Comparison of ENCODE assay signal across 9 mouse cellular contexts in the genomic region with DNA sequence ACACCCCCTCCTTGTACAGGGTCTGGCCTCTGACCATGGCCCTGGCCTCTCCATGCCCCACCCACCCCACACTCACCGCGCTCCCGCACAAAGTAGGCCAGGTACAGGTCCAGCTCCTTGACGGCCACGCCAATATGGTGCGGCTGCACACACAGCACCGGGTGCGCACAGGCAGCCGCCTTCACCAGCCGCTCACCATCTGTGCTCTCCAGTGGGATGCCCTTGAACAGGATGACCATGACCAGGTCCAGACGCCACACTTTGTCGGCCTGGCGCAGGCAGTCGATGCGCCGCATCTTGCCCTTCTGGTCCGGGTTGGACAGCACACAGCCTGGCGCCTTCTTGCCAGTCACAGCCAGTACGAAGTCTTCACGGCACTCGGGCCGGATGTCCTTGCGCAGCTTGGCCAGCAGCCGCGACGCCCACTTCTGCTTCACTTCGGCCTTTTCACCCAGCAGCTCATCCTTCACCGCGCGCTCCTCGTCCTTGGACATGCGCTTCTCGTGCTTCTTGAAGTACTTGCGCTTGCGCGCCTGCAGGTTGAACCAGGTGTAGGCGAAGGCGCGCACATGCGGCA. TPM values are rescaled to one million over a fixed set of nuclear protein-coding genes. Genes with fewer than 3 reads are reported as not detected.
DNase-seq lines count a peak whose midpoint lies in the region; ATAC-seq and TF ChIP-seq lines count a peak whose summit lies in the region.
"Had no signal": no experiment of that assay in that cellular context is flagged by ENCODE, and none has a peak within 500 bp of the region (broad histone marks: within the 10 kb centered on the region; RNA-seq: fewer than 3 reads in every experiment).

No protein-coding gene starts in this region.

- no peak for ATAC-seq in hindbrain, embryonic 13.5 days (ENCODE audit: low FRiP score)
- no peak for ATAC-seq in stomach, postnatal 0 days (ENCODE audit: low FRiP score, low TSS enrichment)

- no peak overlapping the region for H3K9ac ChIP-seq in hindbrain, embryonic 13.5 days
- no peak overlapping the region for H3K9ac ChIP-seq in stomach, postnatal 0 days (ENCODE audit: low read length)
- H3K9ac ChIP-seq: liver, embryonic 13.5 days had no signal

- peaks cover 88% of the 10 kb centered on the region for H3K27me3 ChIP-seq in hindbrain, embryonic 10.5 days (ENCODE audit: insufficient read depth, poor library complexity, severe bottlenecking)
- H3K27me3 ChIP-seq in hindbrain, embryonic 13.5 days: peaks cover 32% of the 10 kb centered on the region
- no peaks in the 10 kb centered on the region for H3K27me3 ChIP-seq in stomach, postnatal 0 days (ENCODE audit: control insufficient read depth, insufficient read depth, low read length)

- peaks cover 66% of the 10 kb centered on the region for H3K4me1 ChIP-seq in hindbrain, embryonic 10.5 days (replicated peaks)
- H3K4me1 ChIP-seq in hindbrain, embryonic 13.5 days (replicated peaks): peaks cover 54% of the 10 kb centered on the region
- H3K4me1 ChIP-seq in stomach, postnatal 0 days (replicated peaks; ENCODE audit: control insufficient read depth, insufficient read depth): peaks cover 12% of the 10 kb centered on the region

- WGBS in hindbrain, embryonic 10.5 days: 84% methylated on average over 40 of the region's 40 CpGs
- 82% methylated on average over 40 of the region's 40 CpGs for WGBS in hindbrain, embryonic 13.5 days
- 86% methylated on average over 40 of the region's 40 CpGs for WGBS in stomach, postnatal 0 days

- H3K9me3 ChIP-seq in hindbrain, embryonic 10.5 days: no peaks in the 10 kb centered on the region
- no peaks in the 10 kb centered on the region for H3K9me3 ChIP-seq in hindbrain, embryonic 13.5 days
- H3K9me3 ChIP-seq in stomach, postnatal 0 days (ENCODE audit: control insufficient read depth, low read length): no peaks in the 10 kb centered on the region
- H3K9me3 ChIP-seq: liver, embryonic 13.5 days had no signal

- TF ChIP-seq EP300 in stomach, postnatal 0 days (optimal IDR thresholded peaks at IDR 0.05): no peak

- no peak for TF ChIP-seq CTCF in stomach, postnatal 0 days (IDR thresholded peaks at IDR 0.05; ENCODE audit: low read depth)

- no peak overlapping the region for H3K4me2 ChIP-seq in hindbrain, embryonic 13.5 days
- H3K4me2 ChIP-seq in stomach, postnatal 0 days (replicated peaks; ENCODE audit: low read depth): no peak overlapping the region
- H3K4me2 ChIP-seq: liver, embryonic 13.5 days had no signal

- H3K27ac ChIP-seq in hindbrain, embryonic 10.5 days: no peak overlapping the region
- no peak overlapping the region for H3K27ac ChIP-seq in hindbrain, embryonic 13.5 days
- H3K27ac ChIP-seq in stomach, postnatal 0 days (replicated peaks): no peak overlapping the region
- H3K27ac ChIP-seq: liver, embryonic 13.5 days had no signal

- peak; percentile 2 for DNase-seq in hindbrain, embryonic 10.5 days (ENCODE audit: low spot score)
- peak; percentile 4 for DNase-seq in thymus, postnatal 4 days
- DNase-seq in thymus, postnatal 25 days: no peak
- peak; percentile 26 for DNase-seq in gastrocnemius, postnatal 25 days
- peak; percentile 4 for DNase-seq in urinary bladder, postnatal 25 days (ENCODE audit: low spot score)
- no peak for DNase-seq in stomach, postnatal 0 days (ENCODE audit: low spot score)
- no peak for DNase-seq in left cerebral cortex, adult 8-10 months (ENCODE audit: low spot score in 2 of 2)
- DNase-seq: liver, embryonic 13.5 days had no signal

- no peak overlapping the region for H3K4me3 ChIP-seq in hindbrain, embryonic 10.5 days
- H3K4me3 ChIP-seq in hindbrain, embryonic 13.5 days: no peak overlapping the region
- no peak overlapping the region for H3K4me3 ChIP-seq in stomach, postnatal 0 days (ENCODE audit: low read depth, low read length)
- H3K4me3 ChIP-seq: liver, embryonic 13.5 days had no signal

- peaks cover 6% of the 10 kb centered on the region; the same call in 1 of the 2 replicates for H3K36me3 ChIP-seq in hindbrain, embryonic 10.5 days
- H3K36me3 ChIP-seq in hindbrain, embryonic 13.5 days: peaks cover 11% of the 10 kb centered on the region
- H3K36me3 ChIP-seq in stomach, postnatal 0 days (ENCODE audit: control insufficient read depth, insufficient read depth, low read length): 0 out of 2 replicates have a peak, but pooled peaks cover 3% of the 10 kb centered on the region
- H3K36me3 ChIP-seq: liver, embryonic 13.5 days had no signal

RNA-seq across cellular contexts. Expression of a gene that starts 27.4 kb away (rescaled TPM):
- polyA plus RNA-seq in hindbrain, embryonic 10.5 days (2016; fragmentation: Nextera tagmentation; extraction: Ambion mirVana): 2.7 and 3.0 TPM in 2 replicates
- polyA plus RNA-seq in hindbrain, embryonic 13.5 days (2015; fragmentation: Nextera tagmentation; extraction: Ambion mirVana): 1.8 TPM in 2 replicates
- under 1 TPM in 1 of 2 experiments, not detected in 1; 0.67 TPM for total RNA-seq in gastrocnemius, postnatal 25 days (2021)
- 205 and 239 TPM in 2 replicates for polyA plus RNA-seq in stomach, postnatal 0 days (2015; fragmentation: Nextera tagmentation; extraction: Ambion mirVana)
- 1 to 10 TPM in 2 of 4 experiments, under 1 TPM in 2; 0.50 to 1.6 (median 0.84) TPM for total RNA-seq in left cerebral cortex, adult 8-10 months (2022)

RNA-seq across cellular contexts. Expression of a gene that starts 31.5 kb away (rescaled TPM):
- 1.0 and 2.5 TPM in 2 replicates for polyA plus RNA-seq in hindbrain, embryonic 10.5 days (2016; fragmentation: Nextera tagmentation; extraction: Ambion mirVana)
- polyA plus RNA-seq in hindbrain, embryonic 13.5 days (2015; fragmentation: Nextera tagmentation; extraction: Ambion mirVana): 2.0 and 2.3 TPM in 2 replicates
- total RNA-seq in gastrocnemius, postnatal 25 days (2021): under 1 TPM in 1 of 2 experiments, not detected in 1; 0.59 TPM
- polyA plus RNA-seq in stomach, postnatal 0 days (2015; fragmentation: Nextera tagmentation; extraction: Ambion mirVana): 0.29 and 0.36 TPM in 2 replicates
- total RNA-seq in left cerebral cortex, adult 8-10 months (2022): 1 to 10 TPM; 2.5 to 3.3 (median 2.6) TPM

RNA-seq across cellular contexts. Expression of a gene that starts 35.2 kb away (rescaled TPM):
- polyA plus RNA-seq in hindbrain, embryonic 10.5 days (2016; fragmentation: Nextera tagmentation; extraction: Ambion mirVana): 10.5 and 16.0 TPM in 2 replicates
- polyA plus RNA-seq in hindbrain, embryonic 13.5 days (2015; fragmentation: Nextera tagmentation; extraction: Ambion mirVana): 21.3 and 22.4 TPM in 2 replicates
- total RNA-seq in gastrocnemius, postnatal 25 days (2021): 100 to 1,000 TPM; 215 to 268 TPM
- 40.4 and 42.4 TPM in 2 replicates for polyA plus RNA-seq in stomach, postnatal 0 days (2015; fragmentation: Nextera tagmentation; extraction: Ambion mirVana)
- total RNA-seq in left cerebral cortex, adult 8-10 months (2022): 10 to 100 TPM; 83.3 to 98.1 (median 85.4) TPM

RNA-seq across cellular contexts. Expression of a gene that starts 36.0 kb away (rescaled TPM):
- polyA plus RNA-seq in hindbrain, embryonic 10.5 days (2016; fragmentation: Nextera tagmentation; extraction: Ambion mirVana): 4.0 and 4.8 TPM in 2 replicates
- polyA plus RNA-seq in hindbrain, embryonic 13.5 days (2015; fragmentation: Nextera tagmentation; extraction: Ambion mirVana): 6.5 and 8.1 TPM in 2 replicates
- 1 to 10 TPM in 1 of 2 experiments, under 1 TPM in 1; 0.78 to 1.0 TPM for total RNA-seq in gastrocnemius, postnatal 25 days (2021)
- polyA plus RNA-seq in stomach, postnatal 0 days (2015; fragmentation: Nextera tagmentation; extraction: Ambion mirVana): 1.1 and 1.4 TPM in 2 replicates
- total RNA-seq in left cerebral cortex, adult 8-10 months (2022): 1 to 10 TPM; 2.0 to 5.2 (median 4.0) TPM

RNA-seq across cellular contexts. Expression of a gene that starts 36.1 kb away (rescaled TPM):
- 95.8 and 98.2 TPM in 2 replicates for polyA plus RNA-seq in hindbrain, embryonic 10.5 days (2016; fragmentation: Nextera tagmentation; extraction: Ambion mirVana)
- 72.1 and 74.8 TPM in 2 replicates for polyA plus RNA-seq in hindbrain, embryonic 13.5 days (2015; fragmentation: Nextera tagmentation; extraction: Ambion mirVana)
- 10 to 100 TPM; 41.1 to 41.2 TPM for total RNA-seq in gastrocnemius, postnatal 25 days (2021)
- 59.4 and 63.0 TPM in 2 replicates for polyA plus RNA-seq in stomach, postnatal 0 days (2015; fragmentation: Nextera tagmentation; extraction: Ambion mirVana)
- total RNA-seq in left cerebral cortex, adult 8-10 months (2022): 10 to 100 TPM; 81.4 to 89.7 (median 85.5) TPM

Comparison
In these comparisons a context has a peak if more than half of its experiments do, and no peak if none do; other contexts are left out.
1. DNase-seq: peak in hindbrain, embryonic 10.5 days (single experiment), thymus, postnatal 4 days (single experiment), gastrocnemius, postnatal 25 days (single experiment) and urinary bladder, postnatal 25 days (single experiment); none in thymus, postnatal 25 days (single experiment), stomach, postnatal 0 days (single experiment) and left cerebral cortex, adult 8-10 months (0 of 2).
2. RNA of a gene that starts 27.4 kb away (polyA plus RNA-seq): 205 to 239 TPM in stomach, postnatal 0 days; 2.7 to 3.0 TPM in hindbrain, embryonic 10.5 days and 1.8 TPM in hindbrain, embryonic 13.5 days; every median in the first group is over 10 times any median in the second.